Mouse (Mus musculus) embryonic fibroblast, embryonic 13.5 days (primary cell): ENCODE data around the gene Psmb9. TPM values are rescaled to one million over a fixed set of nuclear protein-coding genes. Genes with fewer than 3 reads are reported as not detected.
"Not testable (repeated sequence)": the region's sequence is repeated elsewhere in the genome, so short reads cannot be mapped to it uniquely, and the experiment has no call there.

Experiments used
- H3K27ac ChIP-seq: 2 replicates; pipeline ENCODE4 v1.5.1; 2012; ENCODE audit warnings: low read length, control low read depth, inconsistent platforms; ENCODE audit not compliant: insufficient read depth
- H3K4me1 ChIP-seq: 2 replicates; pipeline ENCODE4 v1.6.1; 2011; ENCODE audit warnings: low read length; ENCODE audit not compliant: control insufficient read depth, insufficient read depth
- H3K4me3 ChIP-seq: 2 replicates; pipeline ENCODE4 v1.5.1; 2011; ENCODE audit warnings: mild to moderate bottlenecking, control low read depth, low read length; ENCODE audit not compliant: insufficient read depth
- CTCF ChIP-seq: IDR thresholded peaks from 2 replicates; pipeline ENCODE4 v1.5.1; 2011; ENCODE audit warnings: mild to moderate bottlenecking, control low read depth, low read length, moderate library complexity, borderline replicate concordance; ENCODE audit not compliant: insufficient read depth
- POLR2A ChIP-seq: IDR thresholded peaks from 2 replicates; pipeline ENCODE4 v1.6.1; 2011; ENCODE audit warnings: low read depth, mild to moderate bottlenecking, control low read depth, low read length, moderate library complexity
- polyA plus RNA-seq: library from polyadenylated mRNA; stranded (reverse); fragments of >200 nt; gene quantifications from 2 replicates; pipeline ENCODE4 v1.2.4, GENCODE M21; 2011; ENCODE audit warnings: low read depth; ENCODE audit not compliant: missing spikeins, insufficient read length

Gene Psmb9
- polyA plus RNA-seq, 1 experiment, result 11.9 TPM

GRCm38 (mm10) chr17:34169279-34169678 lies 18.3 kb downstream of the Psmb9 start:
- Histone ChIP-seq H3K4me3 (no peak overlapping the region), H3K27ac (no peak overlapping the region), H3K4me1 (no peaks in the 10 kb centered on the region)
- peak; percentile 48; the same call in 1 of the 2 replicates for TF ChIP-seq CTCF
- no peak for TF ChIP-seq POLR2A

GRCm38 (mm10) chr17:34165033-34165730 lies 22.4 kb downstream of the Psmb9 start:
- no peak overlapping the region for H3K27ac ChIP-seq
- no peaks in the 10 kb centered on the region for H3K4me1 ChIP-seq
- TF ChIP-seq CTCF (no peak), POLR2A (no peak)

GRCm38 (mm10) chr17:34164202-34164895 lies 23.2 kb downstream of the Psmb9 start:
- Histone ChIP-seq H3K4me3 (no peak overlapping the region), H3K4me1 (no peaks in the 10 kb centered on the region), H3K27ac (no peak overlapping the region)
- TF ChIP-seq POLR2A (no peak), CTCF (peak; percentile 61; the same call in 1 of the 2 replicates)

More at GRCm38 (mm10) chr17:34165033-34165730, 22.4 kb downstream of the Psmb9 start:
- H3K4me3 ChIP-seq, result no peak overlapping the region

- TF ChIP-seq CTCF, result no peak
- TF ChIP-seq POLR2A, result no peak
- H3K4me3 ChIP-seq, result no peak overlapping the region
- no peak overlapping the region for H3K27ac ChIP-seq
- H3K4me1 ChIP-seq, result no peaks in the 10 kb centered on the region
Observed at GRCm38 (mm10) chr17:34155534-34155933, 32.0 kb downstream of the Psmb9 start.

- H3K27ac ChIP-seq, result no peak within 1 kb of the TSS
- H3K4me1 ChIP-seq, result no peaks in the 10 kb centered on the region
- H3K4me3 ChIP-seq, result no peak within 1 kb of the TSS
- TF ChIP-seq CTCF (no peak), POLR2A (no peak)
Observed at GRCm38 (mm10) chr17:34152923-34153322, 34.6 kb downstream of the Psmb9 start, which contains the start of gene H2-DMb1. TSS of gene H2-DMb1 (plus strand) at chr17:34153072.

- TF ChIP-seq POLR2A (no peak), CTCF (no peak)
- Histone ChIP-seq H3K27ac (no peak overlapping the region), H3K4me3 (no peak overlapping the region), H3K4me1 (peaks cover 1% of the 10 kb centered on the region; the same call in 1 of the 2 replicates)
Observed at GRCm38 (mm10) chr17:34144960-34145371, 42.6 kb downstream of the Psmb9 start.

- H3K4me1 ChIP-seq, H3K4me3 ChIP-seq, H3K27ac ChIP-seq: not testable (repeated sequence)
Observed at GRCm38 (mm10) chr17:34144221-34144620, 43.3 kb downstream of the Psmb9 start.

- Histone ChIP-seq H3K4me1 (peaks cover 5% of the 10 kb centered on the region; the same call in 1 of the 2 replicates), H3K27ac (no peak overlapping the region), H3K4me3 (no peak overlapping the region)
- no peak for TF ChIP-seq POLR2A
- TF ChIP-seq CTCF, result no peak
Observed at GRCm38 (mm10) chr17:34143461-34143860, 44.1 kb downstream of the Psmb9 start.

- TF ChIP-seq POLR2A, result no peak
- no peak for TF ChIP-seq CTCF
- peaks cover 5% of the 10 kb centered on the region; the same call in 1 of the 2 replicates for H3K4me1 ChIP-seq
- H3K4me3 ChIP-seq, result no peak within 1 kb of the TSS
- no peak within 1 kb of the TSS for H3K27ac ChIP-seq
Observed at GRCm38 (mm10) chr17:34143033-34143432, 44.5 kb downstream of the Psmb9 start, which contains the start of gene H2-DMb2. TSS of gene H2-DMb2 (plus strand) at chr17:34143307.

GRCm38 (mm10) chr17:34142456-34143010 lies 45.0 kb downstream of the Psmb9 start:
- TF ChIP-seq POLR2A (no peak), CTCF (no peak)
- H3K27ac ChIP-seq, result no peak overlapping the region

More at GRCm38 (mm10) chr17:34142456-34143010, 45.0 kb downstream of the Psmb9 start:
- H3K4me3 ChIP-seq, result no peak overlapping the region
- peaks cover 5% of the 10 kb centered on the region; the same call in 1 of the 2 replicates for H3K4me1 ChIP-seq
